Mouse (Mus musculus) inflammation-experienced regulatory T-cells (primary cell): ENCODE data around the gene Clec16a. TPM values are rescaled to one million over a fixed set of nuclear protein-coding genes. Genes with fewer than 3 reads are reported as not detected.

ENCODE experiments used
- polyA plus RNA-seq, 2 experiments: library from polyadenylated mRNA; unstranded; fragments of 100-300 nt; shearing (Covaris generic); gene quantifications; one replicate each; pipeline ENCODE4 v1.2.1; 2017

The Clec16a gene
- polyA plus RNA-seq, result 10 to 100 TPM; 25.1 to 29.0 TPM

GRCm38 (mm10) chr16:10544995-10545622 lies at the start of gene Clec16a:
Gene Clec16a (plus strand): TSS chr16:10545339.

GRCm38 (mm10) chr16:10542698-10543365 lies 2.3 kb upstream of the Clec16a start, which contains the start of gene Dexi:
Gene Dexi (minus strand): TSS chr16:10543054.

GRCm38 (mm10) chr16:10785371-10786231 lies 240.5 kb downstream of the Clec16a start, which contains the start of gene Socs1:
Gene Socs1 (minus strand): TSS chr16:10785536.

GRCm38 (mm10) chr16:10788271-10788670 lies 243.1 kb downstream of the Clec16a start, which contains the start of gene Tnp2:
Gene Tnp2 (minus strand): TSS chr16:10788660.

GRCm38 (mm10) chr16:10790702-10791101 lies 245.6 kb downstream of the Clec16a start, which contains the start of gene Prm3:
Gene Prm3 (minus strand): TSS chr16:10790914.

Other genes starting within 250 kb of the Clec16a start
- under 1 TPM; 0.04 to 0.13 TPM for gene Emp2, start 231.4 kb upstream of the Clec16a start, polyA plus RNA-seq
- not detected for gene Tekt5, start 149.8 kb upstream of the Clec16a start, polyA plus RNA-seq
- gene Nubp1, start 133.4 kb upstream of the Clec16a start, polyA plus RNA-seq, result 10 to 100 TPM; 70.8 to 83.2 TPM
- gene Tvp23a, start 98.0 kb upstream of the Clec16a start, polyA plus RNA-seq, result 1 to 10 TPM; 2.7 to 3.1 TPM
- gene Ciita, start 65.3 kb upstream of the Clec16a start, polyA plus RNA-seq, result 1 to 10 TPM in 1 of 2 experiments, under 1 TPM in 1; 0.87 to 5.6 TPM
- 10 to 100 TPM; 34.4 to 37.8 TPM for gene Dexi, start 2.3 kb upstream of the Clec16a start, polyA plus RNA-seq
- 100 to 1,000 TPM in 1 of 2 experiments, 10 to 100 TPM in 1; 86.6 to 138 TPM for gene Socs1, start 240.2 kb downstream of the Clec16a start, polyA plus RNA-seq
- gene Tnp2, start 243.3 kb downstream of the Clec16a start, polyA plus RNA-seq, result 1 to 10 TPM; 1.6 to 5.0 TPM
- not detected for gene Prm3, start 245.6 kb downstream of the Clec16a start, polyA plus RNA-seq